Mouse (Mus musculus): Measurements from ENCODE around the gene Gck.
"Not testable (repeated sequence)": the region's sequence is repeated elsewhere in the genome, so short reads cannot be mapped to it uniquely, and the experiment has no call there.

Gck gene

GRCm38 (mm10) chr11:5955546-5956276 is 5.8 kb upstream of the Gck start, which contains the start of gene Ykt6:
Gene Ykt6, plus strand, starts transcription at chr11:5955693.
- peak; percentile 79 for DNase-seq (ENCODE audit: extremely low spot score, low read depth, low spot score)

GRCm38 (mm10) chr11:5954965-5955504 is 5.2 kb upstream of the Gck start:
- DNase-seq (ENCODE audit: extremely low spot score, low read depth, low spot score): no peak

- no peak for DNase-seq (ENCODE audit: extremely low spot score, low read depth, low spot score)
Measured at GRCm38 (mm10) chr11:5954435-5954834, 4.6 kb upstream of the Gck start.

- no peak for DNase-seq (ENCODE audit: extremely low spot score, low read depth, low spot score)
Measured at GRCm38 (mm10) chr11:5953130-5953765, 3.4 kb upstream of the Gck start.

- DNase-seq (ENCODE audit: extremely low spot score, low read depth, low spot score): no peak
Measured at GRCm38 (mm10) chr11:5952501-5952900, 2.6 kb upstream of the Gck start.

GRCm38 (mm10) chr11:5948546-5949250 is 1.2 kb downstream of the Gck start:
- DNase-seq (ENCODE audit: extremely low spot score, low read depth, low spot score): no peak

DNA sequence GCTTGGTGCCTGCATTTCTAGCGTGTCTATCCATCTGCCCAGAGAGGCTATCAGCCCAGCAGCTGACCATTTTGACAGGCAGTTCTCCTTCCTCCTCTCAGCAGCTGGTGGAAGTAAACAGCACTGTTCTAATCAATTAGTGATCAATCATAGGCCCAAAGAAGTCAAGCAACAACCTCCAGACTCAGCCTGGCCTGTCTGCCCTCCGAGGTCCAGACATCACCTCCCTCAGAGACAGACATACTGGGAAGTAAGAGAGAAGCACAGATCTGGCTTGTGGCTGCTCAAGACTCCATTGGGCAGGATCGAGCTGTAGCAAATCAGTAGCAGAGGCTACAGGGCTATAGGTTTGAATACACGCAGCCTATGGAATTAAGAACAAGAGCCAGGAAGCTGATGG is 2.1 kb downstream of the Gck start:
- DNase-seq (ENCODE audit: extremely low spot score, low read depth, low spot score): no peak

- DNase-seq (ENCODE audit: extremely low spot score, low read depth, low spot score): no peak
Measured at GRCm38 (mm10) chr11:5945096-5945495, 4.8 kb downstream of the Gck start.

GRCm38 (mm10) chr11:5942966-5943365 is 6.9 kb downstream of the Gck start:
- no peak for DNase-seq (ENCODE audit: extremely low spot score, low read depth, low spot score)

- DNase-seq (ENCODE audit: extremely low spot score, low read depth, low spot score): not testable (repeated sequence)
Measured at GRCm38 (mm10) chr11:5934531-5934930, 15.3 kb downstream of the Gck start.

DNA sequence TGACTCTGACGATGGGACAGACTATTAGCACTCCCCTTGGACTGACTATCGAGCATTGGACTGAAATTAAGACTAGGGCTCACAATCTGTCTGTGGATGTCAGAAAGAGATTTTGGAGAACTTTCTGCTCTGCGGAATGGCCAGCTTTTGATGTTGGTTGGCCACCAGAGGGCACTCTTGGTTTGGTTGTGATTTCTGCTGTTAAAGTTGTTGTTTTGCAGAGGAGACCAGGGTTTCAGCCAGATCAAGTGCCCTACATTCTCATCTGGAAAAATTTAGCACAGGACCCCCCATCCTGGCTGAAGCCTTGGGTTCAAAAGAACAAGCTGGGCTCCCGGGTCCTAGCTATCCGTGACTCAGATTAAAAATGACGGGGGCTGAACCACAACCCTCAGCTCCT is 17.9 kb downstream of the Gck start:
- not testable (repeated sequence) for DNase-seq (ENCODE audit: extremely low spot score, low read depth, low spot score)

DNA sequence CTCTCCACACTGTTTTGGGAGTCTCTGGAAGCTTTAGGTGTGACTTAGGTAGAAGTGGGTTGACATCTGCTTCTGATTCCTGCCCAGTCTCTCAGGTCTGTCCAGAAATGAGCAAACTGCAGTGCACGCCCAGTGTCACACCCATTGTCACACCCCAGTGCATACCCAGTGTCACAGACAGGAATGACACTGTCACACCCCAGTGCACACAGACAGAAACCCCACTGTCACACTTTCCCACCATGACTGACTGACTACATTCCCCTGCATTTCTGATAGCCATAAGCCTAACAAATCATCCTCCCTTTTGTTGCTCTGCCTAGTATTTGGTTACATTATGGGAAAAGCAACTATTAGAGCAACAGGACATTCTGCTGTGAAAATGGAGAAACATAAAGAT is 19.3 kb downstream of the Gck start:
- DNase-seq (ENCODE audit: extremely low spot score, low read depth, low spot score): no peak

DNA sequence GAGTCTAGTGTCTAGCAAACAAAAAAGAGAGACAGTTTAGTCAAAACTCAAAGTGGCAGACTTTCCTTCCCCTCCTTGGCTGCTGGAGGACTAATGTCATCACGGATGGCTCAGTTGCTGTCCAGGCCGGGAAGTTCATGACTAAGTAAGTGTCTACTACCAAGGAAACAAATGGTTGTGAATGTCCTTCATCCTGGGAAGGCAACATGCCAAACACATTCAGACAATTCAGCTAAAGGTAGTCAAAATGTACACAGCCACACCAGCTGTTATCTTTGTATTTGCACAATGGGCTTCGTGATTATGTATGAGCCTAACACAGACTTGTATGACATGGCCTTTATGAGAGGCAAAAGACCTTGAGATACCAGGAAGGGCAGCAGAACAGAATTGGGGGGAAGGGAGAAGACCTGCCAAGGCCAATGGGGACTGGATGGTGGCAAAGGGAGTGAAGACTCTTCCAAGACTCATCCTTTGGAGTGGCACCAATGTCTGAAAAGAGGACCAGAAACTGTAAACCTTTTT is 23.1 kb downstream of the Gck start:
- no peak for DNase-seq (ENCODE audit: extremely low spot score, low read depth, low spot score)

GRCm38 (mm10) chr11:5924699-5925098 is 25.2 kb downstream of the Gck start:
- no peak for DNase-seq (ENCODE audit: extremely low spot score, low read depth, low spot score)

GRCm38 (mm10) chr11:5920323-5920960 is 29.4 kb downstream of the Gck start:
- no peak for DNase-seq (ENCODE audit: extremely low spot score, low read depth, low spot score)

- no peak for DNase-seq (ENCODE audit: extremely low spot score, low read depth, low spot score)
Measured at GRCm38 (mm10) chr11:5919606-5920005, 30.3 kb downstream of the Gck start.

DNA sequence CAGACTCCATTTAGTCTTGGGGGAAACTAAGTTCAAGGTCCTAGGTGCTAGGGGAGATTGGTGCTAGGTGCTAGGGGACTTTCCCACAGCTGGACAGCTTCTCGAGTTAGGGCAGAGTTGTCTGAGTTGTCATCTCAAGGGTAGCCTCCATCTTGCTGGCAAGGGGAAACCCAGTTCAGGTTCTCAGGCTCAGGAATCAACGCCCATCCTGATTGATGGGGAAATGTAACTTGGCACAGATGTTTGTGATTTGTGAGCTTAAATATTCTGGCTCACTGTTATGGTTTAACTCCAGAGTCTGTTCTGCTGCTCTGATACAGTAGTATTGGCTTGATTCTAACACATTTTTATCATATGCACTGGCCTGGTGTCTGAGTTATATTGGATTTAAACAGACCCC is 31.8 kb downstream of the Gck start:
- DNase-seq (ENCODE audit: extremely low spot score, low read depth, low spot score): no peak

- DNase-seq (ENCODE audit: extremely low spot score, low read depth, low spot score): no peak
Measured at GRCm38 (mm10) chr11:5916178-5916548, 33.7 kb downstream of the Gck start.

DNA sequence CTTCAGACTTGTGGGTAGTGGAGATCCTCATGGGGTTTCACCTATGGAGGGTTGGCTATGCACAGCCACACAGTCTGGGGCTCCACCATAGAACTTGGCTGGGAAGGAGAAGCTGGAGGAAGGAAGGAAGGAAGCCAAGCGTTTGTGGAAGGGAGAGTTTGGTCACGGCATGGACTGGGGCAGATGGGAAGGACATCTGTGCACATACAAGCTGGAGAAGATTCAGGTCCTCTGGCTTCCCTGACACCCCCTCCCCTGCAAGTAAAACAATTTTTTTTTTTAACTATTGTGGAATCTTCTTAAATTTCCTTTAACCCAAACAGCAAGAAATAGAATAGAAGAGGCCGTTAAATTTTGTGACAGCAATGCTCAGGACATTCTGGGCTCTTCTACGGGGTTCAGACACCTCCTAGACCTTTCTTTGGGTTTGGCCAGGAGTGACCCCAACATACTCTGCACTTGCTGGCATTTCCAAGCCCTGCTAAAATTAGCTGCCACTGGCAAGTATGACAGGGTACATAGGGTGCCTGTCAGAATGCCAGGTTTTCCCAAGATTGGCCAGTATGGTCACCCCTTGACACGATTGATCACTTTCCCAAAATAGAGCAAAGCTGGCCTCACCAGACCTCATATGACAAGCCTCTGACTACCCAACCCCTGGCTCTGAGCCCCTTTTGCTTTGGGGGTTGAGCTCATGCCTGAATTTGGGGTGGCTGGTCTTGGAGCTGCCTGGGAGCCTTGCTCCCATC is 34.3 kb downstream of the Gck start:
- no peak for DNase-seq (ENCODE audit: extremely low spot score, low read depth, low spot score)

DNA sequence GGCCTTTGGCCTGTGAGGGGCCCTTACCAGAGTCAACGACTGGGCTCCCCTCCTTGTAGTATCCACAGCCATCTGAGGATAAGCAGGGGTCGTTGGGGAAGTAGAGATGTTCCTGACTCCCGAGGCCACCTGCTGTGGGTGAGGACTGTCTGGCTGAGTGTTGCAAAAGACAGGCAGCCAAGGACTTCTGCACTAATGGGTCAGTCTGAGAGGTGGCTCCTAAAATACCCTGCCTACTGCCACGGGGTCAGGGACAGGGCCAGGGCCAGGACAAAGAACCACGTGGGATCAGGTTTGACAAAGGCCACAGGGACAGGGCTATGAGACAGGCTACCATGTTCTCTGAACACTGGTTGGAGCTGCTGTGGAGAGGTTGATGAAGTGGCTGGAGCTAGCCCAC is 34.9 kb downstream of the Gck start:
- no peak for DNase-seq (ENCODE audit: extremely low spot score, low read depth, low spot score)
